Mouse (Mus musculus) thymus, postnatal 4 days (tissue): ENCODE data around the gene Eif4enif1.
"Not testable (repeated sequence)": the region's sequence is repeated elsewhere in the genome, so short reads cannot be mapped to it uniquely, and the experiment has no call there.

Experiments
- DNase-seq: peaks from one replicate; pipeline ENCODE4 v3.0.0; 2021

Eif4enif1 gene

GRCm38 (mm10) chr11:3202231-3202701 is at the start of gene Eif4enif1:
TSS of gene Eif4enif1 (plus strand) at chr11:3202392.
- DNase-seq = peak; percentile 92

GRCm38 (mm10) chr11:3153666-3154397 is 48.4 kb upstream of the Eif4enif1 start:
- peak; percentile 39 for DNase-seq

- not testable (repeated sequence) for DNase-seq
Observed at GRCm38 (mm10) chr11:3156991-3157390, 45.2 kb upstream of the Eif4enif1 start.

- DNase-seq = not testable (repeated sequence)
Observed at GRCm38 (mm10) chr11:3157996-3158395, 44.2 kb upstream of the Eif4enif1 start.

GRCm38 (mm10) chr11:3158800-3159199 is 43.4 kb upstream of the Eif4enif1 start:
- not testable (repeated sequence) for DNase-seq

GRCm38 (mm10) chr11:3161370-3161769 is 40.8 kb upstream of the Eif4enif1 start:
- peak; percentile 36 for DNase-seq

GRCm38 (mm10) chr11:3162236-3162897 is 39.8 kb upstream of the Eif4enif1 start:
- peak; percentile 45 for DNase-seq

GRCm38 (mm10) chr11:3163122-3163521 is 39.1 kb upstream of the Eif4enif1 start:
- peak; percentile 16 for DNase-seq

GRCm38 (mm10) chr11:3163661-3164060 is 38.5 kb upstream of the Eif4enif1 start:
- not testable (repeated sequence) for DNase-seq

GRCm38 (mm10) chr11:3165210-3165782 is 36.9 kb upstream of the Eif4enif1 start:
- not testable (repeated sequence) for DNase-seq

- not testable (repeated sequence) for DNase-seq
Observed at GRCm38 (mm10) chr11:3166321-3166720, 35.9 kb upstream of the Eif4enif1 start.

- not testable (repeated sequence) for DNase-seq
Observed at GRCm38 (mm10) chr11:3167129-3167528, 35.1 kb upstream of the Eif4enif1 start.

- DNase-seq = peak; percentile 23
Observed at GRCm38 (mm10) chr11:3167571-3168001, 34.6 kb upstream of the Eif4enif1 start.

- peak; percentile 27 for DNase-seq
Observed at GRCm38 (mm10) chr11:3169042-3169441, 33.1 kb upstream of the Eif4enif1 start.

- peak; percentile 33 for DNase-seq
Observed at GRCm38 (mm10) chr11:3171931-3172330, 30.3 kb upstream of the Eif4enif1 start.

- not testable (repeated sequence) for DNase-seq
Observed at GRCm38 (mm10) chr11:3172526-3172925, 29.7 kb upstream of the Eif4enif1 start.

GRCm38 (mm10) chr11:3173425-3174318 is 28.5 kb upstream of the Eif4enif1 start:
- DNase-seq = peak; percentile 56

- peak; percentile 40 for DNase-seq
Observed at GRCm38 (mm10) chr11:3178968-3179725, 23.0 kb upstream of the Eif4enif1 start.

GRCm38 (mm10) chr11:3179726-3180092 is 22.5 kb upstream of the Eif4enif1 start:
- DNase-seq = peak; percentile 18

- not testable (repeated sequence) for DNase-seq
Observed at GRCm38 (mm10) chr11:3180510-3181160, 21.6 kb upstream of the Eif4enif1 start.

GRCm38 (mm10) chr11:3181250-3181649 is 20.9 kb upstream of the Eif4enif1 start:
- DNase-seq = peak; percentile 64
